Mouse (Mus musculus): ENCODE data around the gene Noxred1. TPM values are rescaled to one million over a fixed set of nuclear protein-coding genes. Genes with fewer than 3 reads are reported as not detected.
"Not testable (repeated sequence)": the region's sequence is repeated elsewhere in the genome, so short reads cannot be mapped to it uniquely, and the experiment has no call there.

Gene Noxred1
- 0.71 and 1.3 TPM in 2 replicates for polyA plus RNA-seq (2012; ENCODE audit: insufficient read depth, insufficient read length, missing spikeins)

GRCm38 (mm10) chr12:87238632-87239031, at the start of gene Noxred1:
Gene Noxred1, minus strand, starts transcription at chr12:87238732.
- Histone ChIP-seq H3K27ac (replicated peaks; ENCODE audit: low read depth, low read length) (no peak within 1 kb of the TSS), H3K4me3 (ENCODE audit: insufficient read depth, low read depth, low read length) (no peak within 1 kb of the TSS), H3K4me1 (ENCODE audit: control insufficient read depth, insufficient read depth, insufficient read length, low read length) (no peaks in the 10 kb centered on the region)

DNA sequence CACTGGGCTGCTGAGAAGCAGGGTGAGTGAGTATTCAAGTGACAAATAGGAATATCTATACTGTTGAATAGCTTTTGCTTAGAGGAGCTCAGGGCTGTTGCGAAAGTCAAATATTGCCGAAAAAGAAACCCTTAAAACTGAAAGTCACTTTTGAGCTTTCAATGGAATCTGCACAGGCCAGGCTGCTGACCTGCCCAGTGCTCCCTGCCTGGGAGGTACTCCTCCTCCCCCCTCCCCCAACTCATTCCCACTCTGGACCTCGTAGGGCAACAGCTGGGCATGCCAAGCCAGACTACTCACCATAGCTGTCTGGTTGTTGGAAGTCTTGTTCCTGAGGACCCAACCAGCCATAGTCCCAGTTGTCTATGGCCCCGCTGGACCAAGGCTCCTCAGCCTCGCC, 46.2 kb upstream of the Noxred1 start:
- no peak overlapping the region for H3K27ac ChIP-seq (replicated peaks; ENCODE audit: low read depth, low read length)
- no peaks in the 10 kb centered on the region for H3K4me1 ChIP-seq (ENCODE audit: control insufficient read depth, insufficient read depth, insufficient read length, low read length)
- H3K4me3 ChIP-seq (ENCODE audit: insufficient read depth, low read depth, low read length): no peak overlapping the region

- H3K27ac ChIP-seq (replicated peaks; ENCODE audit: low read depth, low read length): no peak overlapping the region
- no peak overlapping the region for H3K4me3 ChIP-seq (ENCODE audit: insufficient read depth, low read depth, low read length)
- H3K4me1 ChIP-seq (ENCODE audit: control insufficient read depth, insufficient read depth, insufficient read length, low read length): no peaks in the 10 kb centered on the region
Observed at GRCm38 (mm10) chr12:87284268-87284667, 45.7 kb upstream of the Noxred1 start.

DNA sequence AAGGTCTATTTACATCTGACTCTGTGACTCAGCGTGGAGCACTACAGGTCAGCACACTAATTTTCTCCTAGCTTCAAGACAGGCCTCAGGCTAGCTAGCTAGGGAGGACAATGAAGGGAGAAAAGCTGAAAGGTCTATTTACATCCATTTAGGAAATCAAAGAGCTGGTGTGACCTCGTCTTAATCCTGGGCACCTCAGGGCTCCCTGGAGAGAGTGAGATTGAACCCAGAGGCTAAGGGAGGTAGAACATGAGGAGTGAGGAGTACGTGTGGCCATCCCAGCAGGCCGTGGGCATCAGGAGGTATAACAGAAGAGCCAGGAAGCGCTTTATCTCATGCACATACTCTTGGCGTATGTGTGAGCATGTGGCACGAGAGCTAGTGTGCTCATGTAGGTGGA, 45.2 kb upstream of the Noxred1 start:
- Histone ChIP-seq H3K27ac (replicated peaks; ENCODE audit: low read depth, low read length) (no peak overlapping the region), H3K4me3 (ENCODE audit: insufficient read depth, low read depth, low read length) (no peak overlapping the region), H3K4me1 (ENCODE audit: control insufficient read depth, insufficient read depth, insufficient read length, low read length) (no peaks in the 10 kb centered on the region)

DNA sequence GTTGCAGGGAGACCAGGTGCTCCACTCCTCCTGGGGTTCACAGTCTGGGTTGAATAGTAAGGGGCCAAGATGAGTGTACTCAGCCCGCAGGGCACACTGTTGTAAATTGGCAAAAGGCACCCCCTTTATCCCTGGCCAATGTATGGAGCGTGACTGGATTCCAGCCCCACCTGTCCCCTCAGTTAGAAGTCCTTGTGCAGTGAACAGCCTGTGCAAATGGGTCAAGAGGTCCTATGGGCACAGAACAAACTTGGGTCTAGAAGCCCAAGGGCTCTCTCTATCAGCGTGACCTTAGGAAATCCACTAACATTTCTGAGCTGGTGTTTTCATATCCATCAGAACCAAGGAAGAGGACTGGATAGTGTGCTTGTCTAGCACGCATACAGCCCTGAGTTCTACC, 44.2 kb upstream of the Noxred1 start:
- Histone ChIP-seq H3K4me3 (ENCODE audit: insufficient read depth, low read depth, low read length) (no peak overlapping the region), H3K4me1 (ENCODE audit: control insufficient read depth, insufficient read depth, insufficient read length, low read length) (no peaks in the 10 kb centered on the region), H3K27ac (replicated peaks; ENCODE audit: low read depth, low read length) (no peak overlapping the region)

GRCm38 (mm10) chr12:87281766-87282165, 43.2 kb upstream of the Noxred1 start:
- H3K4me1 ChIP-seq (ENCODE audit: control insufficient read depth, insufficient read depth, insufficient read length, low read length): no peaks in the 10 kb centered on the region

GRCm38 (mm10) chr12:87279879-87280278, 41.3 kb upstream of the Noxred1 start:
- Histone ChIP-seq H3K27ac (replicated peaks; ENCODE audit: low read depth, low read length) (no peak overlapping the region), H3K4me3 (ENCODE audit: insufficient read depth, low read depth, low read length) (no peak overlapping the region), H3K4me1 (ENCODE audit: control insufficient read depth, insufficient read depth, insufficient read length, low read length) (no peaks in the 10 kb centered on the region)

More at GRCm38 (mm10) chr12:87281766-87282165, 43.2 kb upstream of the Noxred1 start:
- no peak overlapping the region for H3K27ac ChIP-seq (replicated peaks; ENCODE audit: low read depth, low read length)
- H3K4me3 ChIP-seq (ENCODE audit: insufficient read depth, low read depth, low read length): no peak overlapping the region

- Histone ChIP-seq H3K27ac (replicated peaks; ENCODE audit: low read depth, low read length) (no peak overlapping the region), H3K4me1 (ENCODE audit: control insufficient read depth, insufficient read depth, insufficient read length, low read length) (no peaks in the 10 kb centered on the region), H3K4me3 (ENCODE audit: insufficient read depth, low read depth, low read length) (no peak overlapping the region)
Observed at GRCm38 (mm10) chr12:87279350-87279749, 40.8 kb upstream of the Noxred1 start.

- Histone ChIP-seq H3K4me3 (ENCODE audit: insufficient read depth, low read depth, low read length) (no peak overlapping the region), H3K27ac (replicated peaks; ENCODE audit: low read depth, low read length) (no peak overlapping the region), H3K4me1 (ENCODE audit: control insufficient read depth, insufficient read depth, insufficient read length, low read length) (no peaks in the 10 kb centered on the region)
Observed at GRCm38 (mm10) chr12:87278118-87278730, 39.7 kb upstream of the Noxred1 start.

GRCm38 (mm10) chr12:87277251-87277650, 38.7 kb upstream of the Noxred1 start:
- H3K4me1 ChIP-seq (ENCODE audit: control insufficient read depth, insufficient read depth, insufficient read length, low read length); H3K4me3 ChIP-seq (ENCODE audit: insufficient read depth, low read depth, low read length); H3K27ac ChIP-seq (replicated peaks; ENCODE audit: low read depth, low read length): not testable (repeated sequence)

GRCm38 (mm10) chr12:87274853-87275831, 36.6 kb upstream of the Noxred1 start:
- no peak overlapping the region for H3K27ac ChIP-seq (replicated peaks; ENCODE audit: low read depth, low read length)
- no peaks in the 10 kb centered on the region for H3K4me1 ChIP-seq (ENCODE audit: control insufficient read depth, insufficient read depth, insufficient read length, low read length)
- no peak overlapping the region for H3K4me3 ChIP-seq (ENCODE audit: insufficient read depth, low read depth, low read length)

DNA sequence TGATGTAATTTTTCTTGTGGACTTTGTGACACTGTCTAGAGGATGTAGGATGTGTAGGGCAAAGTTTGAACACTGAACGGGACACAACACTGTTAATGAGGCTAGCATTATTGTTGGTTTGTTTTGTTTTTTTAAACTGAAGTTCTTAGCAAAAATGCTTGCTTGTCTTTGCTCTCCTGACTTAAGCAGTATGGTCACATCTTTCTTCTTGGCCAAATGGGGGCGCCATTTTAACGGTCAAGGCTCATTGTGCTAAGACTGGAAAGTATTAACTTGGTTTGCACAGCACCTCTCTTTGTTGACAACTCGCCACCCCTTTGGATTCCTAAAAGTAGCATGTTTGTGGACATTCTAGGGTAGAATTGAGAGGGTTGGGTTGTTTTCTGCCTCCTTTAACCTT, 29.1 kb upstream of the Noxred1 start:
- no peaks in the 10 kb centered on the region; the same call in 1 of the 2 replicates for H3K4me1 ChIP-seq (ENCODE audit: control insufficient read depth, insufficient read depth, insufficient read length, low read length)
- H3K4me3 ChIP-seq (ENCODE audit: insufficient read depth, low read depth, low read length): 0 out of 2 replicates have a peak overlapping the region, but pooled peaks have one; percentile 2
- H3K27ac ChIP-seq (replicated peaks; ENCODE audit: low read depth, low read length): no peak overlapping the region

GRCm38 (mm10) chr12:87266827-87267603, 28.5 kb upstream of the Noxred1 start:
- no peaks in the 10 kb centered on the region; the same call in 1 of the 2 replicates for H3K4me1 ChIP-seq (ENCODE audit: control insufficient read depth, insufficient read depth, insufficient read length, low read length)
- peak overlapping the region; percentile 83 for H3K4me3 ChIP-seq (ENCODE audit: insufficient read depth, low read depth, low read length)
- peak overlapping the region; percentile 98 for H3K27ac ChIP-seq (replicated peaks; ENCODE audit: low read depth, low read length)

DNA sequence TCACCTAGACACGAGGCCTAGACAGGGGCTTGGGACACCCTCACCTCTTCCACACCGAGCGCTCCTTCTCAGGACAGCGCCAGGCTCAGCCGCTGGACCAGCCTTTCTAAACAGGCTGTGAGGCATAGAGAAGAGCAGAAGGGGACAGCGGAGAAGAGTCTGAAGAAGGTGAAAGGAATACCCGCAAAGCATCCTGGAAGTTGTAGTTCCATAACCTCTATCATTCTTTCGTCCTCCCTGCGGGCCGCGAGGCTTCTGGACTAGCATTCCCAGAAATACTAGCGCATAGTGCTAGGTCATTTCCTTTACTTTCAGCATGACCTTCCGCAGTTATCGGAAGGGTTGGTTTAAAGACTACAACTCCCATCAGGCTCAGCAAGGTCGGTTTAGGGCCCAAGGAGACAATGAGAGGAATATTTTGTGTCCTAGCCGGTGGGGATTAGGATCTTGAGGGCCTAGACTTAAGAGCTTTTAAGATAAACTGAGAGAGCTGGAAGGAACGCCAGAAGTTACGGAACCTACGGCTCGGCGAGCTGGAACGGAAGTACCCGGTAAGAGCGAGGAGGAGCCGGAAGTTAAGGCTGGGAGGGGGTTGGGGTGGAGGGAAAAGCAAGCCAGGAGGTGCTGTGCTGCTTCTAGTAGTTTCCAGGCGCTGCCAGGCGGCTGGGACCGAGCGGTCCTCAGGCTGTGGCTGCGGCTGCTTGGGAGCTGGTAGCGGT, 27.7 kb upstream of the Noxred1 start, which contains the start of the genes Vipas39 and Ahsa1:
Gene Vipas39 (minus strand): TSS at position 149 of the 719 bp plus-strand sequence.
Gene Ahsa1 (plus strand): TSS at position 372 of the 719 bp plus-strand sequence.
- Histone ChIP-seq H3K27ac (replicated peaks; ENCODE audit: low read depth, low read length) (peak within 1 kb of the TSS; percentile 98), H3K4me1 (ENCODE audit: control insufficient read depth, insufficient read depth, insufficient read length, low read length) (no peaks in the 10 kb centered on the region; the same call in 1 of the 2 replicates), H3K4me3 (ENCODE audit: insufficient read depth, low read depth, low read length) (peak within 1 kb of the TSS; percentile 89)

Measured in brown adipose tissue, adult 24 weeks (tissue).